Mouse (Mus musculus): ENCODE data around the gene H1foo.

GRCm38 (mm10) chr6:115926416-115926815 is 18.3 kb upstream of the H1foo start:
- no peak for TF ChIP-seq CTCF (IDR thresholded peaks at IDR 0.05; ENCODE audit: extremely low read depth, insufficient read depth, low read length)
- TF ChIP-seq POLR2A (IDR thresholded peaks at IDR 0.05; ENCODE audit: extremely low read depth, insufficient read depth, low read length) = no peak
